Mouse (Mus musculus): ENCODE data around the gene B230217C12Rik. TPM values are rescaled to one million over a fixed set of nuclear protein-coding genes. Genes with fewer than 3 reads are reported as not detected.

B230217C12Rik gene
- total and polyA plus RNA-seq, 2 experiments = 0.09 to 0.29 TPM

DNA sequence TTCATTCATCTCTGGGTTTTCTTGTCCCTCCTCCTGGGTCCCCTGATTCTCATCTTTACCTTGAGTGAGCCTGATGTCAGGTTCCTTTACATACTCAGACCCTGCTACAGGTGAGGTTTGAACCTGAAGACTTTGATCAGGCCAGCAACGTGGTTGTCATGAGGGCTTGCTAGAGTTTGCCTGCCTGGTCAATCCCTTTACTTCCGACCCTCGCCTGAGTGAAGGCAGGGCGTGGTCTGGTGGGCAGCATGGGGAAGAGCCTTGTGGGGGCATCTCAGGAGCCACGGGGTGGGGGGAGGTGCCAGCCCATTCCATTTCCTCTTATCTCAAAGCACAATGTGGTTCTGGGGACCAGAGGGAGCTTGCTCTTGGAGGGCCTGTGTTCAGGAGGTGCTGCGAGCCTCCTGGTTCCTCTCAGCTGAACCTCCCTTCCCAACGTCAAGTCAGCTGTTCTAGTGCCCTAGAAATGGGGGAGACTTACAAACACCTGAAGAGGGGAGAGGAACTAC is 2.9 kb upstream of the B230217C12Rik start:
- no peak overlapping the region for H3K9ac ChIP-seq (ENCODE audit: low read depth, low read length)

DNA sequence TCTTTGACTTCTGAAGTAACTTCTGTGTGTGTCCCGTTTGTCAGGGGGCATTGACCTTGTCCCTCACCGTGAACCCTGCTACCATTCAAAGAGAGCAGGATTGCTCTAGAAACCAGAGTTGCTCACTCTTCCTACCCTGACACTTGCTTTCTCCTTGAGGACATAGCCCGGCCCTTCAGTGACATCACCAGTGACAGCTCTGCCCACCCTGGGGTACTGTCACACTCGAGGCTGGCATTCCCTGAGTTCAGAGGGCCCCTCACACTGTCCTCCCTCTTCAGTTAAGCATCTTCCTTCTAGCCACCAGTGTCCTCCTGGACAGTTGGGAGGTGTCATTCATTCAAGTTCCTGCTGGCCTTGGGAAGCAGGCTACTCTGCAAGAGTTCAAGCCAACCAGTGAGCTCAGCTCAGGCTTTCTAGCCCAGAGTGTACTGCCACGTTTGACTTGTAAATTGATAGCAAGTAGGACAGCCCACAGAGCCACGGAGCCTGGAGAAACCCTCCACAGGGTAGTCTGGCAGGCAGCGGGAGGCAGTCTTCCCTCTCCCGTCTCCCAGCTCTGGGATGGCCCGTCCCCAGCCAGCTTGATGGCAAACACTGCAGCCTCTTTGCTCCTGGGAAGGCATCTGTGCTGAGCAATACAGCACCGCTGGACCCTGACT is 1.7 kb upstream of the B230217C12Rik start:
- Histone ChIP-seq H3K9ac (ENCODE audit: low read depth, low read length) (no peak overlapping the region), H3K27ac (replicated peaks; ENCODE audit: insufficient read depth, low read depth, low read length) (no peak overlapping the region), H3K4me1 (ENCODE audit: control insufficient read depth, insufficient read depth, low read length) (peaks cover 11% of the 10 kb centered on the region), H3K4me3 (ENCODE audit: insufficient read depth, low read depth, low read length) (no peak overlapping the region), H3K27me3 (ENCODE audit: control insufficient read depth, insufficient read depth, low read length) (no peaks in the 10 kb centered on the region), H3K36me3 (ENCODE audit: control insufficient read depth, insufficient read depth, low read length) (peaks cover 14% of the 10 kb centered on the region), H3K79me2 (ENCODE audit: control insufficient read depth, insufficient read depth, low read length) (no peaks in the 10 kb centered on the region)
- TF ChIP-seq POLR2A (IDR thresholded peaks at IDR 0.05; ENCODE audit: extremely low read depth, insufficient read depth, low read length) = no peak
- no peak for TF ChIP-seq CTCF (IDR thresholded peaks at IDR 0.05; ENCODE audit: low read depth, low read length)
- 20% methylated on average over 10 of the region's 10 CpGs for WGBS
- peak; percentile 47 for DNase-seq (ENCODE audit: extremely low read depth, low read depth, low spot score)

More for the DNA sequence above, 2.9 kb upstream of the B230217C12Rik start:
- 0 out of 2 replicates have a peak, but pooled peaks cover 3% of the 10 kb centered on the region for H3K79me2 ChIP-seq (ENCODE audit: control insufficient read depth, insufficient read depth, low read length)
- no peak for DNase-seq (ENCODE audit: extremely low read depth, low read depth, low spot score)
- H3K36me3 ChIP-seq (ENCODE audit: control insufficient read depth, insufficient read depth, low read length) = peaks cover 17% of the 10 kb centered on the region
- 76% methylated on average over 7 of the region's 7 CpGs for WGBS
- H3K27ac ChIP-seq (replicated peaks; ENCODE audit: insufficient read depth, low read depth, low read length) = peak overlapping the region; percentile 46
- peaks cover 11% of the 10 kb centered on the region for H3K4me1 ChIP-seq (ENCODE audit: control insufficient read depth, insufficient read depth, low read length)
- no peak overlapping the region for H3K4me3 ChIP-seq (ENCODE audit: insufficient read depth, low read depth, low read length)
- H3K27me3 ChIP-seq (ENCODE audit: control insufficient read depth, insufficient read depth, low read length) = no peaks in the 10 kb centered on the region
- TF ChIP-seq CTCF (IDR thresholded peaks at IDR 0.05; ENCODE audit: low read depth, low read length) (no peak), POLR2A (IDR thresholded peaks at IDR 0.05; ENCODE audit: extremely low read depth, insufficient read depth, low read length) (no peak)

DNA sequence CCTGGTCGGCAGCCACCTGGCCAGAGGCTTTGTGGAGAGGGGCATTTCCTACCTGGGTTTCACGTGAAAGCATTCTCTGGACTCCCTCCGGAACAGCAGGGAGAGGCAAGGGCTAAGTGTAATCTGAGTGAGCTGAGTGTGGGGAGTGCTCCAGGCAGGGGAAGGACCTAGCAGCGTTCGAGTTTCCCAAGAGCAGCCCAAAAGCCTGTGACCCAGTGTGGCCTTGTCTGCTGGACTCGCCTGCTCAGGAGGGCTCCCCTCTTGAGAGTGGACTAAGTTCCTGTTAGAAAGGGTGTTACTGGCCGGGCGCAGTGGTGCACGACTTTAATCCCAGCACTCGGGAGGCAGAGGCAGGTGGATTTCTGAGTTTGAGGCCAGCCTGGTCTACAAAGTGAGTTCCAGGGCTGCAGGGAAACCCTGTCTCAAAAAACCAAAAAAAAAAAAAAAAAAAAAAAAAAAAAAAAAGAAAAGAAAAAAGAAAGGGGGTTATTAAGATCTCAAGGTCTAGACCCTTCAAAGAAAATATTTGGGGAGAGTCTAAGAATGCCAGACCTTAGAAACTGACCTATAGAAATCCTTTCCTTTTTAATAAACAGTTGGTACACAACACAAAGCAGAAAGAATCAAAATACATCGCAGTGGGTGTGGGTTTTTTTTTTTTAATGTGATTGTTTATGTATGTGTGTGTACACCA is 992 bp upstream of the B230217C12Rik start:
- DNase-seq (ENCODE audit: extremely low read depth, low read depth, low spot score) = peak; percentile 49
- H3K36me3 ChIP-seq (ENCODE audit: control insufficient read depth, insufficient read depth, low read length) = peaks cover 9% of the 10 kb centered on the region
- H3K27ac ChIP-seq (replicated peaks; ENCODE audit: insufficient read depth, low read depth, low read length) = no peak overlapping the region
- TF ChIP-seq POLR2A (IDR thresholded peaks at IDR 0.05; ENCODE audit: extremely low read depth, insufficient read depth, low read length) (no peak), CTCF (IDR thresholded peaks at IDR 0.05; ENCODE audit: low read depth, low read length) (no peak)
- WGBS = 48% methylated on average over 11 of the region's 11 CpGs
- H3K9ac ChIP-seq (ENCODE audit: low read depth, low read length) = no peak overlapping the region
- H3K79me2 ChIP-seq (ENCODE audit: control insufficient read depth, insufficient read depth, low read length) = no peaks in the 10 kb centered on the region
- H3K4me1 ChIP-seq (ENCODE audit: control insufficient read depth, insufficient read depth, low read length) = peaks cover 11% of the 10 kb centered on the region
- H3K4me3 ChIP-seq (ENCODE audit: insufficient read depth, low read depth, low read length) = no peak overlapping the region
- no peaks in the 10 kb centered on the region for H3K27me3 ChIP-seq (ENCODE audit: control insufficient read depth, insufficient read depth, low read length)

DNA sequence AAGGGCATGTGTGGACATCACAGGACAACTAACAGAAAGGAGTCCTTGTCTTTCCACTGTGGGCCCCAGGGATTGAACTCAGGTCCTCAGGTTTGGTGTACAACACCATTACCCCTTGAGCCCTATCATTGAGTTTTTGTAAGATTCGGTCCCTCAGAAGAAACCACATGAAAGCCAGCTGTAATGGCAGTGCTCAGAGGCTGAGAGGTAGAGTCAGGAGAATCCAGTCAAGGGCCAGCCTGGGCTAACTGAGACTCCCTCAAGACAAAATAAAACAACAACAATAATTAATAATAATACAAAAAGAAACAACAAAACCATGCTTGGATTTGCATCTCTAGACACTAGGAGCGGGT is 467 bp upstream of the B230217C12Rik start:
- no peak for DNase-seq (ENCODE audit: extremely low read depth, low read depth, low spot score)
- Histone ChIP-seq H3K36me3 (ENCODE audit: control insufficient read depth, insufficient read depth, low read length) (peaks cover 3% of the 10 kb centered on the region; the same call in 1 of the 2 replicates), H3K4me1 (ENCODE audit: control insufficient read depth, insufficient read depth, low read length) (peaks cover 11% of the 10 kb centered on the region), H3K79me2 (ENCODE audit: control insufficient read depth, insufficient read depth, low read length) (no peaks in the 10 kb centered on the region), H3K27me3 (ENCODE audit: control insufficient read depth, insufficient read depth, low read length) (no peaks in the 10 kb centered on the region), H3K27ac (replicated peaks; ENCODE audit: insufficient read depth, low read depth, low read length) (no peak overlapping the region), H3K4me3 (ENCODE audit: insufficient read depth, low read depth, low read length) (no peak overlapping the region), H3K9ac (ENCODE audit: low read depth, low read length) (no peak overlapping the region)
- TF ChIP-seq CTCF (IDR thresholded peaks at IDR 0.05; ENCODE audit: low read depth, low read length) (no peak), POLR2A (IDR thresholded peaks at IDR 0.05; ENCODE audit: extremely low read depth, insufficient read depth, low read length) (no peak)
- 78% methylated on average over 2 of the region's 2 CpGs for WGBS

DNA sequence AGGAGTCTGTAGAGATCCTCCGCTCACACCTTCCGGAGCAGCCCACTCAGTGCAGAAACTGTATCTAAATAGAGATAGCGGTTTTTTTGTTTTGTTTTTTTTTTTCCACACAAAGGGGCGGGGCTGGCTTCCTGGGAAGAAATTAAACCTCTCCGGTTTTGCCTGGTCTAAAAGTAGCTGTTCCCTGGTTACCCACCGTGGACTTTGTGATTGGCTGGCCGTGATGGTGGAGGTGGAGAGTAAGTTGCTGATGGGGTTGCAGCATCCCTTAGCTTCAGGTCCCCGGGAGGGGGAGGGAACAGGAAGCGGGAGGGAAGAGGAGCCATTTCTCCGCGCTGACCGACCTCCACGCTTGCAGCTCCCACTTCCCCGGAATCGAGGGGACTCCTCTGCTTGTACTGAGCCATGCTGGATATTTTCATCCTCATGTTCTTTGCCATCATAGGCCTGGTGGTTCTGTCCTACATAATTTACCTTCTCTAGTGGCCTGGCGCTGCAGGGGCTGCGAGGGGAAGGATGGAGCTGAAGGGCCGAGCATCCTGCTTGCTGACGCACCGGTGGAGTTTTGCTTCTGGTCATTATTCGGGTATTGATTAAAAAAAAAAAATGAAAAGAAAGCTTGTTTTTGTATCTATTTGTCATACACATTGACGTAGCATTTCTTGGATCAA is 546 bp downstream of the B230217C12Rik start:
- Histone ChIP-seq H3K4me3 (ENCODE audit: insufficient read depth, low read depth, low read length) (peak overlapping the region; percentile 55), H3K79me2 (ENCODE audit: control insufficient read depth, insufficient read depth, low read length) (no peaks in the 10 kb centered on the region), H3K27me3 (ENCODE audit: control insufficient read depth, insufficient read depth, low read length) (no peaks in the 10 kb centered on the region), H3K36me3 (ENCODE audit: control insufficient read depth, insufficient read depth, low read length) (no peaks in the 10 kb centered on the region), H3K27ac (replicated peaks; ENCODE audit: insufficient read depth, low read depth, low read length) (no peak overlapping the region), H3K4me1 (ENCODE audit: control insufficient read depth, insufficient read depth, low read length) (peaks cover 11% of the 10 kb centered on the region; the same call in 1 of the 2 replicates), H3K9ac (ENCODE audit: low read depth, low read length) (peak overlapping the region; percentile 50; the same call in 1 of the 2 replicates)
- DNase-seq (ENCODE audit: extremely low read depth, low read depth, low spot score) = peak; percentile 50
- TF ChIP-seq POLR2A (IDR thresholded peaks at IDR 0.05; ENCODE audit: extremely low read depth, insufficient read depth, low read length) (no peak), CTCF (IDR thresholded peaks at IDR 0.05; ENCODE audit: low read depth, low read length) (no peak)
- WGBS = 14% methylated on average over 22 of the region's 22 CpGs
